Mouse (Mus musculus): ENCODE data around the gene Nmnat1.
"Not testable (repeated sequence)": the region's sequence is repeated elsewhere in the genome, so short reads cannot be mapped to it uniquely, and the experiment has no call there.

Gene Nmnat1

GRCm38 (mm10) chr4:149444465-149444864, 40.5 kb downstream of the Nmnat1 start:
- DNase-seq = no peak

- DNase-seq = no peak
Measured at GRCm38 (mm10) chr4:149442436-149442835, 42.6 kb downstream of the Nmnat1 start.

- DNase-seq = no peak
Measured at GRCm38 (mm10) chr4:149440576-149440975, 44.4 kb downstream of the Nmnat1 start.

GRCm38 (mm10) chr4:149431887-149432286, 53.1 kb downstream of the Nmnat1 start:
- not testable (repeated sequence) for DNase-seq

GRCm38 (mm10) chr4:149429592-149429991, 55.4 kb downstream of the Nmnat1 start:
- DNase-seq = no peak

GRCm38 (mm10) chr4:149426325-149427199, 58.4 kb downstream of the Nmnat1 start, which contains the start of gene Ube4b:
Gene Ube4b, minus strand, starts transcription at chr4:149426749.
- DNase-seq = peak; percentile 99 to 100

GRCm38 (mm10) chr4:149425801-149426292, 59.2 kb downstream of the Nmnat1 start:
- DNase-seq = no peak

GRCm38 (mm10) chr4:149424755-149425154, 60.2 kb downstream of the Nmnat1 start:
- DNase-seq = no peak

- no peak for DNase-seq
Measured at GRCm38 (mm10) chr4:149417854-149418365, 67.1 kb downstream of the Nmnat1 start.

All from thymus, postnatal 36 days (tissue).